ENCODE assay signal across 21 mouse cellular contexts in genomic region chr11:97036141-97036540, GRCm38 (mm10). TPM values are rescaled to one million over a fixed set of nuclear protein-coding genes. Genes with fewer than 3 reads are reported as not detected.
DNase-seq lines count a peak whose midpoint lies in the region; TF ChIP-seq lines count a peak whose summit lies in the region.
"Had no signal": no experiment of that assay in that cellular context is flagged by ENCODE, and none has a peak within 500 bp of the region (broad histone marks: within the 10 kb centered on the region; RNA-seq: fewer than 3 reads in every experiment).

No protein-coding gene starts in this region.

- TF ChIP-seq CTCF in cerebellum, adult 2 months (IDR thresholded peaks at IDR 0.05; ENCODE audit: borderline replicate concordance, insufficient read depth, low read depth, low read length): no peak

- no peak overlapping the region for H3K4me3 ChIP-seq in cerebellum, adult 2 months (replicated peaks; ENCODE audit: insufficient read depth, low read depth, low read length)
- H3K4me3 ChIP-seq: embryonic facial prominence, embryonic 10.5 days; heart, embryonic 10.5 days; hindbrain, embryonic 12.5 days; limb, embryonic 10.5 days; liver, embryonic 12.5 days; midbrain, embryonic 10.5 days had no signal

- DNase-seq in cerebellum, adult 2 months: peak; percentile 44 to 51
- DNase-seq in cerebellum, adult 8-10 months: no peak
- peak; percentile 69 to 72 for DNase-seq in frontal cortex, postnatal 36 days (ENCODE audit: low spot score in 2 of 2)
- no peak for DNase-seq in frontal cortex, postnatal 10 days (ENCODE audit: low spot score in 2 of 2)
- DNase-seq in right cerebral cortex, adult 2 months (ENCODE audit: low spot score in 2 of 2): peak; percentile 57 to 64
- DNase-seq in right cerebral cortex, postnatal 14 days: no peak
- DNase-seq in right cerebral cortex, postnatal 36 days (ENCODE audit: low spot score in 2 of 2): peak; percentile 56 to 73
- DNase-seq in thymus, postnatal 14 days: no peak
- DNase-seq: gastrocnemius, postnatal 36 days; heart, postnatal 10 days; lung, embryonic 14.5 days; lung, postnatal 4 days; thymus, adult 2 months had no signal

- no peak for TF ChIP-seq POLR2A in cerebellum, adult 2 months (IDR thresholded peaks at IDR 0.05; ENCODE audit: borderline replicate concordance, insufficient read depth, low read length)

- no peak overlapping the region for H3K27ac ChIP-seq in cerebellum, adult 2 months (ENCODE audit: insufficient read depth, low read length)
- H3K27ac ChIP-seq: embryonic facial prominence, embryonic 10.5 days; heart, embryonic 10.5 days; hindbrain, embryonic 12.5 days; limb, embryonic 10.5 days; liver, embryonic 12.5 days; midbrain, embryonic 10.5 days had no signal

- H3K27me3 ChIP-seq in cerebellum, adult 2 months (ENCODE audit: control insufficient read depth, insufficient read depth, low read length): no peaks in the 10 kb centered on the region
- H3K27me3 ChIP-seq: hindbrain, embryonic 12.5 days; liver, embryonic 12.5 days had no signal

- H3K4me1 ChIP-seq in cerebellum, adult 2 months (ENCODE audit: control insufficient read depth, insufficient read depth, low read length): peaks cover 5% of the 10 kb centered on the region; the same call in 1 of the 2 replicates

- 51% methylated on average over 5 of the region's 5 CpGs for WGBS in cerebellum, adult 2 months

RNA-seq across cellular contexts. Expression of gene Lrrc46, which starts 5.1 kb away (rescaled TPM):
- polyA plus RNA-seq in cerebellum, adult 2 months (2012; rRNA removed): 1.2 and 1.4 TPM in 2 replicates
- polyA plus RNA-seq: inflammation-experienced regulatory T-cells, adult 6 months; stomach, embryonic 14.5 days had no signal

RNA-seq across cellular contexts. Expression of gene Mrpl10, which starts 5.2 kb away (rescaled TPM):
- polyA plus RNA-seq in cerebellum, adult 2 months (2012; rRNA removed): 83.5 and 88.5 TPM in 2 replicates

RNA-seq across cellular contexts. Expression of gene Scrn2, which starts 6.4 kb away (rescaled TPM):
- 12.2 and 13.9 TPM in 2 replicates for polyA plus RNA-seq in cerebellum, adult 2 months (2012; rRNA removed)

RNA-seq across cellular contexts. Expression of gene Osbpl7, which starts 14.3 kb away (rescaled TPM):
- polyA plus RNA-seq in cerebellum, adult 2 months (2012; rRNA removed): 25.5 and 26.5 TPM in 2 replicates

RNA-seq across cellular contexts. Expression of gene Sp6, which starts 22.9 kb away (rescaled TPM):
- 1.4 and 2.1 TPM in 2 replicates for polyA plus RNA-seq in cerebellum, adult 2 months (2012; rRNA removed)

Comparison
In these comparisons a context has a peak if more than half of its experiments do, and no peak if none do; other contexts are left out.
1. DNase-seq: peak in cerebellum, adult 2 months (2 of 2), frontal cortex, postnatal 36 days (2 of 2), right cerebral cortex, adult 2 months (2 of 2) and right cerebral cortex, postnatal 36 days (2 of 2); none in cerebellum, adult 8-10 months (single experiment), frontal cortex, postnatal 10 days (0 of 2), right cerebral cortex, postnatal 14 days (single experiment) and thymus, postnatal 14 days (single experiment).